Mouse (Mus musculus): ENCODE results near the gene Cenpp. TPM values are rescaled to one million over a fixed set of nuclear protein-coding genes. Genes with fewer than 3 reads are reported as not detected.
A peak's percentile ranks its signal among the peaks of the same experiment; 100 is the strongest.

Gene Cenpp
- polyA plus RNA-seq, 2 experiments = 9.9 to 33.0 TPM

GRCm38 (mm10) chr13:49461458-49462132 lies 191.0 kb downstream of the Cenpp start:
- 77% methylated on average over 15 of the region's 15 CpGs for WGBS (ENCODE audit: insufficient replicate concordance)
- H3K9me3 ChIP-seq (ENCODE audit: control insufficient read depth, low read length) = no peaks in the 10 kb centered on the region
- H3K4me2 ChIP-seq (ENCODE audit: low read depth) = no peak overlapping the region
- no peak overlapping the region for H3K9ac ChIP-seq (replicated peaks)
- H3K4me3 ChIP-seq (ENCODE audit: insufficient read depth in 1 of 2, low read depth in 2 of 2, low read length in 2 of 2) = no peak overlapping the region
- peaks cover 18% of the 10 kb centered on the region for H3K36me3 ChIP-seq (replicated peaks; ENCODE audit: control insufficient read depth, insufficient read depth, low read depth)
- no peak overlapping the region for H3K27ac ChIP-seq
- H3K4me1 ChIP-seq (replicated peaks; ENCODE audit: control insufficient read depth in 2 of 2, insufficient read depth in 2 of 2, low read length in 1 of 2) = no peaks in the 10 kb centered on the region; a peak in 1 of 4 replicates
- ATAC-seq (ENCODE audit: insufficient read depth) (no peak), DNase-seq (ENCODE audit: low read depth in 3 of 3, low spot score in 3 of 3) (no peak)
- H3K27me3 ChIP-seq (ENCODE audit: control insufficient read depth, insufficient read depth, low read length) = no peaks in the 10 kb centered on the region
- TF ChIP-seq CTCF (IDR thresholded peaks at IDR 0.05; ENCODE audit: low read depth) = no peak
- no peak for TF ChIP-seq EP300 (IDR thresholded peaks at IDR 0.05; ENCODE audit: low read depth)

GRCm38 (mm10) chr13:49460692-49461414 lies 191.7 kb downstream of the Cenpp start:
- Histone ChIP-seq H3K4me1 (replicated peaks; ENCODE audit: control insufficient read depth in 2 of 2, insufficient read depth in 2 of 2, low read length in 1 of 2) (no peaks in the 10 kb centered on the region; a peak in 1 of 4 replicates), H3K9ac (replicated peaks) (no peak overlapping the region), H3K4me2 (ENCODE audit: low read depth) (no peak overlapping the region), H3K27me3 (ENCODE audit: control insufficient read depth, insufficient read depth, low read length) (no peaks in the 10 kb centered on the region), H3K27ac (no peak overlapping the region), H3K4me3 (ENCODE audit: insufficient read depth in 1 of 2, low read depth in 2 of 2, low read length in 2 of 2) (no peak overlapping the region), H3K9me3 (ENCODE audit: control insufficient read depth, low read length) (no peaks in the 10 kb centered on the region), H3K36me3 (replicated peaks; ENCODE audit: control insufficient read depth, insufficient read depth, low read depth) (peaks cover 18% of the 10 kb centered on the region)
- no peak for TF ChIP-seq EP300 (IDR thresholded peaks at IDR 0.05; ENCODE audit: low read depth)
- TF ChIP-seq CTCF (IDR thresholded peaks at IDR 0.05; ENCODE audit: low read depth) = no peak
- 74% methylated on average over 5 of the region's 5 CpGs for WGBS (ENCODE audit: insufficient replicate concordance)
- no peak for ATAC-seq (ENCODE audit: insufficient read depth)
- DNase-seq (ENCODE audit: low read depth in 3 of 3, low spot score in 3 of 3) = no peak

GRCm38 (mm10) chr13:49460276-49460675 lies 192.3 kb downstream of the Cenpp start:
- no peak for ATAC-seq (ENCODE audit: insufficient read depth)
- Histone ChIP-seq H3K9ac (replicated peaks) (no peak overlapping the region), H3K27ac (no peak overlapping the region), H3K4me2 (ENCODE audit: low read depth) (no peak overlapping the region), H3K4me3 (ENCODE audit: insufficient read depth in 1 of 2, low read depth in 2 of 2, low read length in 2 of 2) (no peak overlapping the region), H3K27me3 (ENCODE audit: control insufficient read depth, insufficient read depth, low read length) (no peaks in the 10 kb centered on the region), H3K9me3 (ENCODE audit: control insufficient read depth, low read length) (no peaks in the 10 kb centered on the region), H3K4me1 (replicated peaks; ENCODE audit: control insufficient read depth in 2 of 2, insufficient read depth in 2 of 2, low read length in 1 of 2) (no peaks in the 10 kb centered on the region), H3K36me3 (replicated peaks; ENCODE audit: control insufficient read depth, insufficient read depth, low read depth) (peaks cover 18% of the 10 kb centered on the region)
- WGBS (ENCODE audit: insufficient replicate concordance) = 76% methylated on average over 4 of the region's 4 CpGs
- no peak for DNase-seq (ENCODE audit: low read depth in 3 of 3, low spot score in 3 of 3)
- no peak for TF ChIP-seq EP300 (IDR thresholded peaks at IDR 0.05; ENCODE audit: low read depth)
- TF ChIP-seq CTCF (IDR thresholded peaks at IDR 0.05; ENCODE audit: low read depth) = no peak

GRCm38 (mm10) chr13:49449318-49449749 lies 203.3 kb downstream of the Cenpp start:
- 41% methylated on average over 5 of the region's 5 CpGs for WGBS (ENCODE audit: insufficient replicate concordance)
- H3K4me2 ChIP-seq (ENCODE audit: low read depth) = no peak overlapping the region
- no peak overlapping the region for H3K27ac ChIP-seq
- H3K4me3 ChIP-seq (ENCODE audit: insufficient read depth in 1 of 2, low read depth in 2 of 2, low read length in 2 of 2) = no peak overlapping the region
- peak; percentile 47; the same call in 1 of the 2 replicates for ATAC-seq (ENCODE audit: insufficient read depth)
- TF ChIP-seq EP300 (IDR thresholded peaks at IDR 0.05; ENCODE audit: low read depth) (no peak), CTCF (IDR thresholded peaks at IDR 0.05; ENCODE audit: low read depth) (peak; percentile 97)
- peaks cover 0 to 2% of the 10 kb centered on the region in 2 experiments; a peak in 1 of 4 replicates for H3K4me1 ChIP-seq (replicated peaks; ENCODE audit: control insufficient read depth in 2 of 2, insufficient read depth in 2 of 2, low read length in 1 of 2)
- H3K27me3 ChIP-seq (ENCODE audit: control insufficient read depth, insufficient read depth, low read length) = no peaks in the 10 kb centered on the region
- no peaks in the 10 kb centered on the region for H3K9me3 ChIP-seq (ENCODE audit: control insufficient read depth, low read length)
- DNase-seq (ENCODE audit: low read depth in 3 of 3, low spot score in 3 of 3) = peak; percentile 34 to 41 (median 36)
- H3K9ac ChIP-seq (replicated peaks) = no peak overlapping the region
- peaks cover 2% of the 10 kb centered on the region; the same call in 1 of the 2 replicates for H3K36me3 ChIP-seq (replicated peaks; ENCODE audit: control insufficient read depth, insufficient read depth, low read depth)

- H3K9ac ChIP-seq (replicated peaks) = no peak overlapping the region
- TF ChIP-seq EP300 (IDR thresholded peaks at IDR 0.05; ENCODE audit: low read depth) (no peak), CTCF (IDR thresholded peaks at IDR 0.05; ENCODE audit: low read depth) (no peak)
- H3K4me1 ChIP-seq (replicated peaks; ENCODE audit: control insufficient read depth in 2 of 2, insufficient read depth in 2 of 2, low read length in 1 of 2) = no peaks in the 10 kb centered on the region
- ATAC-seq (ENCODE audit: insufficient read depth) (no peak), DNase-seq (ENCODE audit: low read depth in 3 of 3, low spot score in 3 of 3) (no peak)
- H3K9me3 ChIP-seq (ENCODE audit: control insufficient read depth, low read length) = no peaks in the 10 kb centered on the region
- no peaks in the 10 kb centered on the region for H3K27me3 ChIP-seq (ENCODE audit: control insufficient read depth, insufficient read depth, low read length)
- 84% methylated on average over 6 of the region's 6 CpGs for WGBS (ENCODE audit: insufficient replicate concordance)
- H3K4me2 ChIP-seq (ENCODE audit: low read depth) = no peak overlapping the region
- H3K36me3 ChIP-seq (replicated peaks; ENCODE audit: control insufficient read depth, insufficient read depth, low read depth) = peaks cover 11% of the 10 kb centered on the region
- H3K27ac ChIP-seq = no peak overlapping the region
- H3K4me3 ChIP-seq (ENCODE audit: insufficient read depth in 1 of 2, low read depth in 2 of 2, low read length in 2 of 2) = no peak overlapping the region
Observed at GRCm38 (mm10) chr13:49444451-49444850, 208.1 kb downstream of the Cenpp start.
